Mouse (Mus musculus) spleen, adult 2 months (tissue): ENCODE results near the gene Mtfmt. TPM values are rescaled to one million over a fixed set of nuclear protein-coding genes. Genes with fewer than 3 reads are reported as not detected.

Experiments used
- DNase-seq, 2 experiments: peaks; one replicate each; pipeline versions ENCODE4 v3.0.0 to v3.0.0-alpha.2; 2012 to 2021; ENCODE audit warnings: low spot score in 2 of 2, low read depth in 1 of 2
- H3K27ac ChIP-seq: fragments of 200-500 bp; 2 replicates; pipeline ENCODE4 v1.5.1; 2012; ENCODE audit warnings: low read length, inconsistent platforms; ENCODE audit not compliant: insufficient read depth
- H3K27me3 ChIP-seq: fragments of 200-500 bp; 2 replicates; pipeline ENCODE4 v1.6.1; 2012; ENCODE audit warnings: mild to moderate bottlenecking, moderate library complexity, low read length, inconsistent platforms; ENCODE audit not compliant: control insufficient read depth, insufficient read depth
- H3K36me3 ChIP-seq: fragments of 200-500 bp; 2 replicates; pipeline ENCODE4 v1.6.1; 2012; ENCODE audit warnings: mild to moderate bottlenecking, low read length, inconsistent platforms; ENCODE audit not compliant: control insufficient read depth, insufficient read depth
- H3K4me1 ChIP-seq: fragments of 200-500 bp; 2 replicates; pipeline ENCODE4 v1.6.1; 2011; ENCODE audit warnings: inconsistent platforms; ENCODE audit not compliant: control insufficient read depth, insufficient read depth, insufficient read length
- H3K4me3 ChIP-seq: fragments of 200-500 bp; 2 replicates; pipeline ENCODE4 v1.5.1; 2011; ENCODE audit warnings: mild to moderate bottlenecking, inconsistent platforms; ENCODE audit not compliant: insufficient read depth, insufficient read length; ENCODE audit errors: extremely low read depth
- CTCF ChIP-seq: fragments of 200-500 bp; IDR thresholded peaks from 2 replicates; pipeline ENCODE4 v1.5.1; 2011; ENCODE audit warnings: mild to moderate bottlenecking, inconsistent platforms; ENCODE audit not compliant: insufficient read depth, insufficient read length, insufficient replicate concordance; ENCODE audit errors: extremely low read depth
- POLR2A ChIP-seq: fragments of 200-500 bp; IDR thresholded peaks from 2 replicates; pipeline ENCODE4 v1.6.1; 2011; ENCODE audit warnings: low read depth, low read length, inconsistent platforms
- WGBS: fragments of 180-500 bp; shearing (Covaris S2); methylation state at CpG from one replicate; pipeline ENCODE4 v1.1.7; 2018; 5-methylcytosine and 5-hydroxymethylcytosine counted together
- polyA plus RNA-seq: library from polyadenylated mRNA; depleted of rRNA; stranded (reverse); fragments of >200 nt; gene quantifications from 2 replicates; pipeline ENCODE4 v1.2.3, GENCODE M21; 2012; rRNA removed

Mtfmt gene
- polyA plus RNA-seq = 7.8 and 9.5 TPM in 2 replicates

DNA sequence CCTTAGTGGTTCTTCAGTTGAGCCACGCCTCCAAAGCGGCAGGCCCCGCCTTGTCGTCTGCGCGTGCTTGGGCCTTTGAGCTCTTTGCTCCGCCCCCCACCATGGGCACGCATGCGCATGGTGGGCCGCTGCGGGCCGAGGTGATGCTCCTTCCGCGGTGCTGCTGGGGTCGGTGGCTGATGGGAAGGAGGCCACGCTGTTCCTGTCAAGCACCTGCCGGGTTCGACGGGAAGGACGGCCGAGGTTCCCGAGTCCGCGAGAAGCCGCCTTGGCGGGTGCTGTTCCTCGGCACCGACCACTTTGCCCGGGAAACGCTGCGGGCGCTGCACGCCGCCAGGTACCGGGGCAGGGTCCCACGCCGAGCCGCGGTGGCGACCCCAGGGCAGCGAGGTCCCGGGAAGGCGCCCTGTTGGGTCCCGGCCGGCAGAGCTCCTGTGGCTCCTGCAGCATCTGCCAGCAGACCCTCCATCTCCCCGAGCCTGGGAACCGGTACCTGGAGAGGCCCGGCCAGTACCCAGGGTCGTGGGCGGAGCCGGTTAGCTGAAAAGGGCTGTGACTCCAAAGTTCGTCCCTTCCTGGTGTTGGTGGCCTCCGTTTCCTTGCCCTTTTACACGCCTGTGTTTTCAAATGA is at the start of gene Mtfmt:
Mtfmt (plus strand) TSS at position 112 of the 631 bp plus-strand sequence.
- no peaks in the 10 kb centered on the region for H3K27me3 ChIP-seq
- DNase-seq = peak; percentile 87 to 96
- H3K27ac ChIP-seq = peak within 1 kb of the TSS; percentile 4; the same call in 1 of the 2 replicates
- no peaks in the 10 kb centered on the region for H3K4me1 ChIP-seq
- peaks cover 3% of the 10 kb centered on the region for H3K36me3 ChIP-seq
- TF ChIP-seq POLR2A (peak; percentile 67), CTCF (no peak)
- H3K4me3 ChIP-seq = peak within 1 kb of the TSS; percentile 77
- WGBS = under 1% methylated on average over 54 of the region's 54 CpGs

DNA sequence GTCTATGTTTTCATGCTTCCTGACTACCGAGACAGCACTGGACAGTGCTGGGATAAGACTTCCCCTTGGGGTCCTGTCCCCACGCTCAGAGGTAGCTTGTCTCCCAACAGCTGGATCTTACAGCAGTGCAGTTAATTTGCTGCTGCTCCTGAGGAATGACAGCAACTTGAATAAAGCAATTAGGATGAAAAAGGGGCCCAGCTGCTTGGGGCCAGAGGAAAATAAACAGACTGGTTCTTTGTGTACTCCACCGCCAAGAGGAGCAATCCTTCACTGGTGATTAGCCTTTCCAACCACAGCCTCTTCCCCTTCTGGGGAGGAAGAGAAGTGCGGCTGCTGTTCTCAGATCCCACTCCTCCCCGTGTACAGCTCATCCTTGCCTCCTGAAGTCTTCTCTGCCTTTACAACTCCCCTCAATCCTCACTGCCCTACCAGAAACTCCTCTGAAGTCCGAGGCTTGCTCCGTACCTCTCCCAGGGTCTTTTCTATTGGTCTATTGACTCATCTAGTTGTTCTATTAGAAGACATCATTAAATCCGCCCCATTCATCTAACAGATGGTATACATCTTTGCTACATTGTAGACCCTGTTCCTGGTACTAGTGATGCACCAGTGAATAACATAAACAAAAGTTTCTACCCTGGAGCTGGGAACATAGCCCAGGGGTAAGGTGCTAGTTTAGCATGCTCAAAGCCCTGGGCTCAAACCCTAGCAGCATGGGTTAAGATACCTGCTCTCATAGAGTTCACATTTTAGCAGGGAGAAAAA is 49.0 kb upstream of the Mtfmt start:
- no peak for DNase-seq
- H3K36me3 ChIP-seq = no peaks in the 10 kb centered on the region
- peaks cover 8% of the 10 kb centered on the region for H3K27me3 ChIP-seq
- H3K4me3 ChIP-seq = no peak overlapping the region
- peaks cover 7% of the 10 kb centered on the region for H3K4me1 ChIP-seq
- no peak for TF ChIP-seq POLR2A
- no peak for TF ChIP-seq CTCF
- WGBS = 55% methylated on average over 8 of the region's 8 CpGs
- H3K27ac ChIP-seq = no peak overlapping the region

DNA sequence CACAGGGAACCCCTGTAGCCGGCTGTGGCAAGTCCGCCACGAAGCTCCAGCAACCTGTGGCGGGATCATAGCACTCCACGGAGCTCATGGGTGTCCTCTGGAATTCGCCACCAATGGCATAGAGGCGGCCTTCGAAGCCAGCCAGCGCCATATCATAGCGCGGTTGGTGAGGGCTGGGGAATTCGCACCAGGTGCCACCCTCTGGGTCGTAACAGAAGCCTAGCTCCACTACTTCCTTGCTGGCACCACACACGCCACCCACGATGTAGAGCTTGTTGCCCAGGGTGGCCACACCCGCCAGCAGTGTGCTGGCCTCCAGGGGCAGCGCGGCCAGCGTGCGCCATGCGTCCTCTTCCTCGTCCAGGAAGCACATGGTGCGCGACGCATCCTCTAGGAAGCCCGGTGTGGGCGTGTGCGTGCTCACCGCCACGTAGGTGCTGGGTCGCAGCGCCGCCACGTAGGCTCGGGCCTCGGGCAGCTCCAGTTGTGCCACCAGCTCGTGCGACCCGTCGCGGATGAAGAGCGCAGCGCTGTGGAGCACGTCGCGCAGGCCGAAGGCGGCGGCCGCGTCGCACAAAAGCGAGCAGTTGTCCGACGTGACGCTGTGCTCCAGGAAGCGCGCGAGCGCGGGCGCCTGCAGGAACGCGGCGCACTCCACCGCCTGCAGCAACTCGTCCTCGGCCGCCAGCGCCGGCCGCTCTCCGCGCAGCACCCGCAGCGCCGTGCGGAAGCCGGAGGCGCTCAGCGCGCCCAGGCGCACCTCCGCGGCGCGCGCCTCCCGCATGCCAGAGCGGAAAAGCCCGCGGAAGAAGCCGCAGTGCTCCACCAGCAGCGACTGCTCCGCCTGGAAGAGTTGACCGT is 44.6 kb upstream of the Mtfmt start:
- Histone ChIP-seq H3K4me1 (peaks cover 7% of the 10 kb centered on the region), H3K4me3 (no peak overlapping the region; the same call in 1 of the 2 replicates), H3K36me3 (no peaks in the 10 kb centered on the region), H3K27ac (no peak overlapping the region), H3K27me3 (peaks cover 9% of the 10 kb centered on the region)
- no peak for TF ChIP-seq POLR2A
- no peak for TF ChIP-seq CTCF
- DNase-seq = no peak
- 13% methylated on average over 96 of the region's 96 CpGs for WGBS

DNA sequence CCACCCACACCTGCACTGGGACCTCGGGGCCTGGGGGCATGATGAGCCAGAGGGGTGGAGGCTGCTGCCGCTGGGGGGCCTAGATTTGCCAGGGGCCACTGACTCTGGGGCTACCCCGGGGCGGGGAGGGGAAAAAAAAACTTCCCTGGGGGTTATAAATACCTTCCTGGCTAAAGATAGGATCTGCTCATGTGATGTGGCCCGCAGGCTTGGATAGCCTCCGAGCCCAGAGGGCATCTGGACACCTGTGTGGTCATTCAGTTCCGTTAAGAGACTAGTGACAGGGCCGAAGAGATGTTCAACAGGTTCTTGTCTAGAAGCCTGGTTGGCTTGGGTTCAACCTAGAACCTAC is 44.0 kb upstream of the Mtfmt start, which contains the start of gene Kbtbd13:
Kbtbd13 (minus strand) TSS at position 40 of the 352 bp plus-strand sequence.
- H3K36me3 ChIP-seq = no peaks in the 10 kb centered on the region
- peaks cover 9% of the 10 kb centered on the region for H3K27me3 ChIP-seq
- TF ChIP-seq POLR2A = no peak
- no peak for TF ChIP-seq CTCF
- peaks cover 7% of the 10 kb centered on the region for H3K4me1 ChIP-seq
- 42% methylated on average over 8 of the region's 8 CpGs for WGBS
- H3K27ac ChIP-seq = no peak within 1 kb of the TSS
- no peak within 1 kb of the TSS; the same call in 1 of the 2 replicates for H3K4me3 ChIP-seq
- DNase-seq = no peak

DNA sequence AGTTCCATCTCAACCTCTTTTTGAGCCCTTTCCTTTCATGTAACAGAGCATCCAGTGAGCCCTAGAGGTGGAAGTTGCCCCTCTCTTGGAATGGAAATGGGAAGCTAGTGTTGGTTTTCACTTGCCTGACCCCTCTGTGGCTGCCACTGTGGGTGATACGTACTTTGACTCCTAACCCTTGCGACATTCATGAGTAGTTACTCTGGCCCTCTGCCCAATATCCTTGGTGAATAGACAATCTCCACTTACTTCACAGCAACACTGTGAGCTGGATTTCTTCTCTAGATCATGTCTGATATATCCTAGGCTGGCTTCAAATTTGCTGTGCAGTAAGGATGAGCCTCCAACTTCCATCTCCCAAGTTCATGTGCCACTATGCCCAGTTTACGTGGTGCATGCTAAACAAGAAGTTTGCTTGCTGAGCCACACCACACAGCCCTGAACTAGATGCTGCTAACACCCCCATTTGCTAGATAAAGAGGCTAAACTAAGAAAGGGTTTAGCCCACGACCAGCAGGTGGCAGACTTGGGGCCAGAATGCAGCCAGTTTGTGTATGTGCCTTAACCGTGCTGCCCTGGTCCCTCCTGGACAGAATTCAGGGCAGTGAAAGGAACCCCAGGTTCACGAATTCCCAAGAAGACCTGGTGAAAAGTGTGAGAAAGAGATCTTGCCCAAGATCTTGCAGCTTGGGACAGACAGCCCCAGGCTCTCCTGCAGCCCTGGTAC is 42.8 kb upstream of the Mtfmt start:
- peak in 1 of 2 experiments; percentile 40 for DNase-seq

DNA sequence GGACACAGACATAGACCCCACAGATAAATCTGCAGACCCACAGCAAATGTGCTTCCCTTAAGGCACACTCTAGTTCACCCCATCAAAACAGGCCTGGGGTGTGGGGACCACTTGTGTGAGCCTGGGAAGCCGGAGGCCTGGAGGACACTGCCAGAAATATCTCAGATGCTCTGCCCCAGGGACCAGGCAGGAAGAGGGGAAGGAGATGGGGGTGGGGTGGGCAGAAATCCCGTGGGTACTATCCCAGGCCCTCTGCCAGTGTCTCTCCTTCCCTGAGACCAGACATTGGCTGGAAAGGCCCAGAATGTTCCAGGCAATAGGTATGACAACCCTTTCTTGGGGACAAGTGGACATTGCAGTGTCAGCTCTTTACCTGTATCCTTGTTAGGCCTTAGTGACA is 42.0 kb upstream of the Mtfmt start:
- DNase-seq = no peak
- peaks cover 9% of the 10 kb centered on the region for H3K27me3 ChIP-seq
- H3K27ac ChIP-seq = no peak overlapping the region
- peaks cover 7% of the 10 kb centered on the region for H3K4me1 ChIP-seq
- H3K4me3 ChIP-seq = no peak overlapping the region
- no peaks in the 10 kb centered on the region for H3K36me3 ChIP-seq
- WGBS = 40% methylated on average over 2 of the region's 2 CpGs
- TF ChIP-seq POLR2A (no peak), CTCF (no peak)

More for the DNA sequence above, 42.8 kb upstream of the Mtfmt start:
- Histone ChIP-seq H3K36me3 (no peaks in the 10 kb centered on the region), H3K27ac (no peak overlapping the region), H3K4me3 (no peak overlapping the region), H3K27me3 (peaks cover 9% of the 10 kb centered on the region), H3K4me1 (peaks cover 7% of the 10 kb centered on the region)
- 24% methylated on average over 6 of the region's 6 CpGs for WGBS
- TF ChIP-seq CTCF = peak; percentile 65; the same call in 1 of the 2 replicates
- TF ChIP-seq POLR2A = no peak
